ENCODE assay signal across 8 mouse cellular contexts in genomic region chr2:93850317-93850944, GRCm38 (mm10). TPM values are rescaled to one million over a fixed set of nuclear protein-coding genes. Genes with fewer than 3 reads are reported as not detected.
DNase-seq lines count a peak whose midpoint lies in the region; ATAC-seq and TF ChIP-seq lines count a peak whose summit lies in the region.

No protein-coding gene starts in this region.

- no peak overlapping the region for H3K9ac ChIP-seq in heart, postnatal 0 days (replicated peaks; ENCODE audit: low read depth, low read length)
- no peak overlapping the region for H3K9ac ChIP-seq in embryonic facial prominence, embryonic 14.5 days (ENCODE audit: low read depth, low read length)
- no peak overlapping the region for H3K9ac ChIP-seq in limb, embryonic 13.5 days

- peak overlapping the region; percentile 73 for H3K4me2 ChIP-seq in heart, postnatal 0 days (ENCODE audit: low read depth, low read length)
- H3K4me2 ChIP-seq in embryonic facial prominence, embryonic 14.5 days (ENCODE audit: low read depth, low read length), result peak overlapping the region; percentile 83
- H3K4me2 ChIP-seq in limb, embryonic 13.5 days (replicated peaks), result peak overlapping the region; percentile 74

- peak overlapping the region; percentile 62; the same call in 1 of the 2 replicates for H3K4me3 ChIP-seq in heart, postnatal 0 days (ENCODE audit: low read depth, low read length)
- H3K4me3 ChIP-seq in embryonic facial prominence, embryonic 14.5 days (ENCODE audit: low read depth, low read length), result peak overlapping the region; percentile 47
- 0 out of 2 replicates have a peak overlapping the region, but pooled peaks have one; percentile 67 for H3K4me3 ChIP-seq in limb, embryonic 13.5 days

- H3K9me3 ChIP-seq in heart, postnatal 0 days (replicated peaks; ENCODE audit: control insufficient read depth, low read length), result no peaks in the 10 kb centered on the region
- H3K9me3 ChIP-seq in embryonic facial prominence, embryonic 14.5 days (ENCODE audit: control insufficient read depth, low read length), result no peaks in the 10 kb centered on the region
- H3K9me3 ChIP-seq in limb, embryonic 13.5 days, result no peaks in the 10 kb centered on the region

- no peak for TF ChIP-seq CTCF in heart, postnatal 0 days (IDR thresholded peaks at IDR 0.05; ENCODE audit: low read depth)

- H3K27ac ChIP-seq in heart, postnatal 0 days (ENCODE audit: low read depth), result no peak overlapping the region
- H3K27ac ChIP-seq in embryonic facial prominence, embryonic 14.5 days (replicated peaks; ENCODE audit: low read depth, low read length), result no peak overlapping the region
- H3K27ac ChIP-seq in limb, embryonic 13.5 days, result no peak overlapping the region

- H3K36me3 ChIP-seq in heart, postnatal 0 days (replicated peaks; ENCODE audit: control insufficient read depth, insufficient read depth, low read length), result peaks cover 14% of the 10 kb centered on the region; the same call in 1 of the 2 replicates
- H3K36me3 ChIP-seq in embryonic facial prominence, embryonic 14.5 days (ENCODE audit: control insufficient read depth, insufficient read depth, low read length), result 0 out of 2 replicates have a peak, but pooled peaks cover 5% of the 10 kb centered on the region
- H3K36me3 ChIP-seq in limb, embryonic 13.5 days, result peaks cover 18% of the 10 kb centered on the region

- no peaks in the 10 kb centered on the region for H3K27me3 ChIP-seq in heart, postnatal 0 days (ENCODE audit: control insufficient read depth, insufficient read depth, low read length)
- no peaks in the 10 kb centered on the region for H3K27me3 ChIP-seq in embryonic facial prominence, embryonic 14.5 days (replicated peaks; ENCODE audit: control insufficient read depth, insufficient read depth, low read length)
- 0 out of 2 replicates have a peak, but pooled peaks cover 3% of the 10 kb centered on the region for H3K27me3 ChIP-seq in limb, embryonic 13.5 days

- no peak for DNase-seq in heart, postnatal 0 days (ENCODE audit: low spot score)
- no peak for DNase-seq in heart, postnatal 10 days
- peak; percentile 29 for DNase-seq in embryonic facial prominence, embryonic 14.5 days (ENCODE audit: low spot score)
- DNase-seq in testis, postnatal 10 days (ENCODE audit: low spot score), result no peak
- no peak for DNase-seq in adrenal gland, adult 8-10 months
- DNase-seq in right cerebral cortex, adult 18-20 months, result no peak

- peaks cover 7% of the 10 kb centered on the region; the same call in 1 of the 2 replicates for H3K4me1 ChIP-seq in heart, postnatal 0 days (ENCODE audit: control insufficient read depth, insufficient read depth)
- peaks cover 21% of the 10 kb centered on the region for H3K4me1 ChIP-seq in embryonic facial prominence, embryonic 14.5 days (ENCODE audit: control insufficient read depth, insufficient read depth, low read length)
- H3K4me1 ChIP-seq in limb, embryonic 13.5 days, result peaks cover 25% of the 10 kb centered on the region

- 41% methylated on average over 13 of the region's 13 CpGs for WGBS in heart, postnatal 0 days
- whole genome bisulfite sequencing in embryonic facial prominence, embryonic 14.5 days, result 36% methylated on average over 13 of the region's 13 CpGs
- 39% methylated on average over 13 of the region's 13 CpGs for WGBS in limb, embryonic 13.5 days

- no peak for ATAC-seq in heart, postnatal 0 days (ENCODE audit: insufficient read depth, low read depth)
- ATAC-seq in embryonic facial prominence, embryonic 14.5 days (ENCODE audit: low read depth), result no peak
- ATAC-seq in limb, embryonic 13.5 days (ENCODE audit: low FRiP score, low read depth), result no peak
- peak; percentile 13; the same call in 1 of the 2 replicates for ATAC-seq in neutrophil, adult 5-6 weeks (ENCODE audit: extremely low read depth, insufficient number of reproducible peaks, low FRiP score, poor library complexity, severe bottlenecking)

- no peak for TF ChIP-seq EP300 in heart, postnatal 0 days (IDR thresholded peaks at IDR 0.05; ENCODE audit: low read depth)

- intact Hi-C loops in heart, postnatal 10 days (cut with DNase I), result no loop called here

RNA-seq across cellular contexts. Expression of gene Accs, which starts 0.7 kb away (rescaled TPM):
- total RNA-seq in heart, postnatal 0 days (2014; rRNA removed; ENCODE audit: low replicate concordance), result 8.4 and 42.5 TPM in 2 replicates
- polyA plus RNA-seq in heart, postnatal 0 days (2015; fragmentation: Nextera tagmentation; extraction: Ambion mirVana), result 6.1 and 6.2 TPM in 2 replicates
- total RNA-seq in heart, postnatal 10 days (2021), result 1 to 10 TPM; 5.4 to 7.6 TPM
- polyA plus RNA-seq in embryonic facial prominence, embryonic 14.5 days (2014; fragmentation: Nextera tagmentation; extraction: Ambion mirVana), result 5.7 and 7.0 TPM in 2 replicates
- polyA plus RNA-seq in limb, embryonic 13.5 days (2015; fragmentation: Nextera tagmentation; extraction: Ambion mirVana), result 7.8 and 8.7 TPM in 2 replicates
- total RNA-seq in neutrophil, adult 5-6 weeks (2017), result 11.9 and 13.4 TPM in 2 replicates
- total RNA-seq in adrenal gland, adult 8-10 months (2022), result 10 to 100 TPM; 11.8 to 20.3 (median 15.2) TPM

RNA-seq across cellular contexts. Expression of gene Accsl, which starts 18.5 kb away (rescaled TPM):
- not detected in 2 replicates for total RNA-seq in heart, postnatal 0 days (2014; rRNA removed; ENCODE audit: low replicate concordance)
- 0.08 TPM in 1 of 2 replicates, not detected in the other for polyA plus RNA-seq in heart, postnatal 0 days (2015; fragmentation: Nextera tagmentation; extraction: Ambion mirVana)
- under 1 TPM in 1 of 2 experiments, not detected in 1; 0.24 TPM for total RNA-seq in heart, postnatal 10 days (2021)
- 0.53 TPM in 1 of 2 replicates, not detected in the other for polyA plus RNA-seq in embryonic facial prominence, embryonic 14.5 days (2014; fragmentation: Nextera tagmentation; extraction: Ambion mirVana)
- polyA plus RNA-seq in limb, embryonic 13.5 days (2015; fragmentation: Nextera tagmentation; extraction: Ambion mirVana), result not detected in 2 replicates
- total RNA-seq in neutrophil, adult 5-6 weeks (2017), result not detected in 2 replicates
- total RNA-seq in adrenal gland, adult 8-10 months (2022), result under 1 TPM in 3 of 4 experiments, not detected in 1; 0.25 to 0.49 (median 0.38) TPM

RNA-seq across cellular contexts. Expression of gene Ext2, which starts 28.1 kb away (rescaled TPM):
- total RNA-seq in heart, postnatal 0 days (2014; rRNA removed; ENCODE audit: low replicate concordance), result 32.8 TPM in 2 replicates
- 38.2 and 40.3 TPM in 2 replicates for polyA plus RNA-seq in heart, postnatal 0 days (2015; fragmentation: Nextera tagmentation; extraction: Ambion mirVana)
- total RNA-seq in heart, postnatal 10 days (2021), result 10 to 100 TPM; 58.0 to 59.9 TPM
- polyA plus RNA-seq in embryonic facial prominence, embryonic 14.5 days (2014; fragmentation: Nextera tagmentation; extraction: Ambion mirVana), result 115 and 126 TPM in 2 replicates
- 104 and 106 TPM in 2 replicates for polyA plus RNA-seq in limb, embryonic 13.5 days (2015; fragmentation: Nextera tagmentation; extraction: Ambion mirVana)
- total RNA-seq in neutrophil, adult 5-6 weeks (2017), result 18.5 and 24.2 TPM in 2 replicates
- 100 to 1,000 TPM in 3 of 4 experiments, 10 to 100 TPM in 1; 98.9 to 144 (median 104) TPM for total RNA-seq in adrenal gland, adult 8-10 months (2022)
